Mouse (Mus musculus): ENCODE results near the gene Gata1. TPM values are rescaled to one million over a fixed set of nuclear protein-coding genes. Genes with fewer than 3 reads are reported as not detected.
"Not testable (repeated sequence)": the region's sequence is repeated elsewhere in the genome, so short reads cannot be mapped to it uniquely, and the experiment has no call there.

Gene Gata1
- polyA plus RNA-seq (2015; fragmentation: Nextera tagmentation; extraction: Ambion mirVana), result 4.2 and 9.7 TPM in 2 replicates

DNA sequence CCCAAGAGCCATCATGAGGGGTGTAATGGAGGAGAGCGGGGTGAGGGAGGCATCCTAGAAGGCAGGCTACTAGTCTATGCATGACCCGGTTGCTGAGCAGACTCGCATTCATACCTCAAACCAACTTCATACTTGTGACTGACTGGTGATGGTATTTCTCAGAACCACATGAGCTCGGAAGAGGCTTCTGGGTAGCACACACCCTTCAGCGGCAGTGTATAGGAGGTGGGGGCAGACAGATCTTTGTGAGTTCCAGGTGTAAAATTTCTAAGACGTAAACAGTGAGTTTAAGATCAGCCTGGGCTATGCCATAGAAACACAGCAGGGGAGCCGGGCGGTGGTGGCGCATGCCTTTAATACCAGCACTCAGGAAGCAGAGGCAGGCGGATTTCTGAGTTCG is at the start of gene Gata1:
Gata1 (minus strand) TSS at position 180 of the 400 bp plus-strand sequence.
- no peak for ATAC-seq (ENCODE audit: insufficient read depth, low FRiP score, low read depth)
- Histone ChIP-seq H3K27me3 (replicated peaks) (no peaks in the 10 kb centered on the region), H3K4me3 (replicated peaks) (no peak within 1 kb of the TSS), H3K4me2 (no peak within 1 kb of the TSS), H3K27ac (no peak within 1 kb of the TSS), H3K9ac (no peak within 1 kb of the TSS), H3K4me1 (no peaks in the 10 kb centered on the region), H3K36me3 (no peaks in the 10 kb centered on the region), H3K9me3 (no peaks in the 10 kb centered on the region)
- whole genome bisulfite sequencing, result 84% methylated on average over 11 of the region's 11 CpGs

DNA sequence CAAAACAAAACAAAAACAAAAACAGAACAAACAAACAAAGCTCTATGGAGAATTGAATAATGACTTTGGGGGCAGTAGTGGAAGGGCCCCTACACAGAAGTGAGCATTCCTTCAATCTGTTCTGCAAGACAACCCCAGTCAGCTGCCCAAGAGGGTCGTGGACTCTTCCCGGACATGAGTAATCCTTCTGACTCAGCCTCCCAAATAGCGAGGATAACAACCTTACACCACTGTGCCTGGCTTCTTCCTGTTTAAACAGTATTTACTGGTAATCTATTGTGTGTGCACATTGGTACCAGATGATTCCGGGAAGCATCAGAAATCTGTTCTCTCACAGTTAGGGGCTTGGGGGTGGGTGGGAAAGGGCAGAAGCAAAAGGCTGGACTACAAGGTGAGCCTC is 48.9 kb upstream of the Gata1 start:
- Histone ChIP-seq H3K27me3 (replicated peaks) (no peaks in the 10 kb centered on the region), H3K27ac (no peak overlapping the region), H3K4me3 (replicated peaks) (no peak overlapping the region), H3K4me2 (no peak overlapping the region), H3K4me1 (no peaks in the 10 kb centered on the region), H3K9me3 (no peaks in the 10 kb centered on the region), H3K36me3 (no peaks in the 10 kb centered on the region), H3K9ac (no peak overlapping the region)
- WGBS, result 64% methylated on average over 4 of the region's 4 CpGs
- ATAC-seq (ENCODE audit: insufficient read depth, low FRiP score, low read depth), result no peak

DNA sequence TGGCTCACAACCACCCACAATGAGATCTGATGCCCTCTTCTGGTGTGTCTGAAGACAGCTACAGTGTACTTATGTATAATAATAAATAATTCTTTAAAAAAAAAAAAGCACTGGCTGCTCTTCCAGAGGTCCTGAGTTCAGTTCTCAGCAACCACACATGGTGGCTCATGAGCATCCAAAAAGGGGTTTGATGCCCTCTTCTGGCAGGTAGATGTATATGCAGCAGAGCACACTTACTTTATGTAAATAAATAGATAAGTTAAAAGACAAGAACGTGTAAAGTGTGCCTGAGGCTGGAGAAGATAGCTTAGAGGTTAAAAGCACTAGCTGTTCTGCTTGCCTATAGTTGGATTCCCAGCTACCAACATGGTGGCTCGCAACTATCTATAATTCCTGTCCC is 46.9 kb upstream of the Gata1 start:
- Histone ChIP-seq H3K4me1 (no peaks in the 10 kb centered on the region), H3K27ac (no peak overlapping the region)

DNA sequence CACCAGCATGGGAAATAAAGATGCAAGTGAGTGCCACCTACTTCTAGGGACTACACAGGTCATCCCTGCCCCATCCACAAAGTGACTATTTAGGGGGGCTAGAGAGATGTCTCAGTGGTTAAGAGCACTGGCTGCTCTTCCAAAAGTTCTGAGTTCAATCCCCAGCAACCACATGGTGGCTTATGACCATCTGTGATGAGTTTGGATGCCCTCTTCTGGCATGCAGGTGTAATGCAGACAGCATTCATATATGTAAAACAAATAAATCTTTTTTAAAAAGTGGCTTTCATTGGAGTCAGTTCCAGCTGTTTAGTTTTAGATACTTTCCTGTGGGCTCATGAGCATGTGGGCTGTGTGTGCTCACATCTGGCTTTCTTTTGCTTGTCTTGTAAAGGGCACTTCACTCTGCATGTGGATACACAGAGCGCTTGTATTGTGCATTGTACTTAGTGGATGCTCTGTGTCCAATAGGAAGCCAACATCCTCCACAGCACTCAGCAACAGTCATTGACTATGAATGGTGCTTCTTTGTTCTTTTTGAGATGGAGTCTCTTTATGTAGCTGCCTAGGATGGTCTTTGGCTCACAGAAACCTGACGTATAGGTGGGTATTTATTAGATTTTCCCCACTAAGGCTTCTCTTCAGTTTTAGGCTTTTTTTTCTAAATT is 42.4 kb upstream of the Gata1 start:
- H3K9ac ChIP-seq, result no peak overlapping the region
- H3K27ac ChIP-seq, result no peak overlapping the region
- no peak for ATAC-seq (ENCODE audit: insufficient read depth, low FRiP score, low read depth)
- H3K4me2 ChIP-seq, result no peak overlapping the region
- no peaks in the 10 kb centered on the region for H3K27me3 ChIP-seq (replicated peaks)
- no peaks in the 10 kb centered on the region for H3K36me3 ChIP-seq
- no peak overlapping the region for H3K4me3 ChIP-seq (replicated peaks)
- H3K4me1 ChIP-seq, result no peaks in the 10 kb centered on the region
- no peaks in the 10 kb centered on the region for H3K9me3 ChIP-seq
- WGBS, result 83% methylated on average over 2 of the region's 2 CpGs

More for the DNA sequence above, 46.9 kb upstream of the Gata1 start:
- H3K4me2 ChIP-seq, result no peak overlapping the region
- no peak overlapping the region for H3K9ac ChIP-seq
- no peak for ATAC-seq (ENCODE audit: insufficient read depth, low FRiP score, low read depth)
- 73% methylated on average over 2 of the region's 2 CpGs for WGBS
- H3K36me3 ChIP-seq, result no peaks in the 10 kb centered on the region
- no peak overlapping the region for H3K4me3 ChIP-seq (replicated peaks)
- H3K27me3 ChIP-seq (replicated peaks), result no peaks in the 10 kb centered on the region
- no peaks in the 10 kb centered on the region for H3K9me3 ChIP-seq

DNA sequence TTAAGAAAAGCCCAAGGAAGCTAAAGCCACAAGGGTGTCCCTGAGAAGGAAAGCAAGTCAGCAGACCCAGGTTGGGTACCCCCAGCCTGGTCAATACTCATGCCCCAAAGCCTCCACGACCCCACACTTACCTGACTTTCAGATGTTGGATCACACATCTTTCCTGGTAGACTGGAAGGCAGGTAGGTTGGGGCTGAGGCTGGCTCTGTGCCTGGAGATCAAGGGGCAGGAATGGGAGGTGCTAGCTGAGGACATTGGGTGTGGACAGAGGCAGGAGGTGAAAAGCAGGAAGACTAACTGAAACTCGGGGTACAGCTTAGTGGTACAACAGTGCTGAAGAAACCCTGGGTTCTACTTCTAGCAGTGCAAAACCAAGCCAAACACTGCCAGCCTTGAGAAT is 40.4 kb upstream of the Gata1 start, which contains the start of gene Glod5:
Glod5 (minus strand) TSS at position 207 of the 400 bp plus-strand sequence.
- no peaks in the 10 kb centered on the region for H3K36me3 ChIP-seq
- H3K4me2 ChIP-seq, result no peak within 1 kb of the TSS
- ATAC-seq (ENCODE audit: insufficient read depth, low FRiP score, low read depth), result no peak
- H3K9me3 ChIP-seq, result no peaks in the 10 kb centered on the region
- H3K9ac ChIP-seq, result no peak within 1 kb of the TSS
- no peaks in the 10 kb centered on the region for H3K4me1 ChIP-seq
- 67% methylated on average over 2 of the region's 2 CpGs for WGBS
- no peaks in the 10 kb centered on the region for H3K27me3 ChIP-seq (replicated peaks)
- H3K27ac ChIP-seq, result no peak within 1 kb of the TSS
- H3K4me3 ChIP-seq (replicated peaks), result no peak within 1 kb of the TSS

DNA sequence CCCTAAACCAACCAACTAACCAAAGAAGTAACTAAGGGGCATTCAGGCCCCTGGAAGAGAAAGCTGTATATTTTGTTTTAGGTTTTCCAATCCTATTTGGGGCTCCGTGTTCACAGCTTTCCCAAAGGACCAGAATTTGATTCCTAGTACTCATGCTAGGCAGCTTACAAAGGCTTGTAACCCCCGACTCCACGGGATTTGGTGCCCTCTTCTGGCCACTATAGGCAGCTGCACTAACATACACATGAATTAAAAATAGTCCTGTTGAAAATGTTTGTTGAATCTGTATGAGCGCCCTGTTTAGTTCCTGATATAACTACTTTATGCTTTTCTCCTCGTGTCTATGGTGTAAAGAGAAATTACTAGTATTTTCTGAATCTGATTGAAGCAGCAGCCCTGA is 39.3 kb upstream of the Gata1 start:
- Histone ChIP-seq H3K27ac (no peak overlapping the region), H3K27me3 (replicated peaks) (no peaks in the 10 kb centered on the region), H3K9me3 (no peaks in the 10 kb centered on the region), H3K4me1 (no peaks in the 10 kb centered on the region), H3K4me2 (no peak overlapping the region), H3K4me3 (replicated peaks) (no peak overlapping the region), H3K36me3 (no peaks in the 10 kb centered on the region), H3K9ac (no peak overlapping the region)
- no peak for ATAC-seq (ENCODE audit: insufficient read depth, low FRiP score, low read depth)
- WGBS, result 7% methylated on average over 5 of the region's 5 CpGs

DNA sequence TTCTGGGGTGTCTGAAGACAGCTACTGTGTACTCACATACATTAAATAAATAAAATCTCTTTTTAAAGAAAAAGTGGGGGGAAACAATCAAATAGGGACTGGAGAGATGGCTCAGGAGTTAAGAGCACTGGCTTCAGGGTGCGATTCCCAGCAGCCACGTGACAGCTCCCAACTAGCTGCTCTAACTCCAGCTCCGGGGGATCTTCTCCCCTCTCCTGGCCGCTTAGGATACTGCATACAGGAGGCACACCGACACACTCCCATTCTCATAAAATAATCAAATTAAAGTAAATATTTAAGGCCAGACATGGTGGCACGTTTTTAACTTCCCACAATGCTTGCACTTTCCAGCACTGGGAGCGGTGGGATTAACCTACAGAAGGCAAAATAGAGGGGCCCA is 37.8 kb upstream of the Gata1 start:
- ATAC-seq (ENCODE audit: insufficient read depth, low FRiP score, low read depth); H3K4me3 ChIP-seq (replicated peaks): not testable (repeated sequence)
- 18% methylated on average over 7 of the region's 7 CpGs for WGBS

DNA sequence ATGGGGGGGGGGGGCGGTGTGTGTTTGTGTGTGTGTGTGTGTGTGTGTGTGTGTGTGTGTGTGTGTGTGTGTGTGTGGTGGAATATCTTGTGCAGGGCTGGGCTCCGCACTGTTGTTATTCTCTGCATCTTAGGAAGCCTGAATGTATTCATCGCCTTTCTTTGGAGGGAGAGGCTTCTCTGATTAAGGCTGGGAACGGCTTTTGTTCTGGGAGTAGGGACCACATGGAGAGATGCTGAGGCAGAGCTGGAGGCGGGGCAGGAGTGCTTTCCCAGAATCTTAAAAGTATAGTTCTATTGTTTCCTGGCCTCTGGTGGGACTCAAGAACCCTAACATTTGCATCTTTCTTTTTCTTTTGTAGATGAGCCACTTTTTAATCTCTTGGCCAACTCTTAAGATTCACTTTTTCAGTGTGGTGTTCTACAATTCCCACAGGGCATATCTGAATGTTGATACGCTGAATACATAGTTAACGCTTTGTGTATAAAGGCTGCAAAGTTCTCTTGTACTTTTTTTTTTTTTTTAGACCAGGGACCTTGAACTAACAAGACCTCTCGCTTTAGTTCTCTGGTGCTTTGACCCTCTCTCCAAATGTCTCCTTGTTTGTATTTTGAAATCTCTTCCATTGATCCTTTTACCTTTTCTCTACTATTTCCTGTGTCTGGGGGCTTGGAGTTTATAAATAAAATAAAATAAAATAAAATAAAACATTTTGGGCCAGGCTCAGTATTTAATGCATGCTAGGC is 35.9 kb upstream of the Gata1 start:
- 42% methylated on average over 8 of the region's 8 CpGs for WGBS
- no peak overlapping the region for H3K4me2 ChIP-seq
- no peak for ATAC-seq (ENCODE audit: insufficient read depth, low FRiP score, low read depth)
- H3K36me3 ChIP-seq, result no peaks in the 10 kb centered on the region
- H3K27me3 ChIP-seq (replicated peaks), result no peaks in the 10 kb centered on the region
- H3K4me3 ChIP-seq (replicated peaks), result no peak overlapping the region
- H3K4me1 ChIP-seq, result no peaks in the 10 kb centered on the region
- H3K9ac ChIP-seq, result no peak overlapping the region
- H3K9me3 ChIP-seq, result no peaks in the 10 kb centered on the region
- no peak overlapping the region for H3K27ac ChIP-seq

More for the DNA sequence above, 37.8 kb upstream of the Gata1 start:
- H3K27ac ChIP-seq; H3K4me2 ChIP-seq; H3K9me3 ChIP-seq; H3K36me3 ChIP-seq; H3K4me1 ChIP-seq; H3K27me3 ChIP-seq (replicated peaks); H3K9ac ChIP-seq: not testable (repeated sequence)

DNA sequence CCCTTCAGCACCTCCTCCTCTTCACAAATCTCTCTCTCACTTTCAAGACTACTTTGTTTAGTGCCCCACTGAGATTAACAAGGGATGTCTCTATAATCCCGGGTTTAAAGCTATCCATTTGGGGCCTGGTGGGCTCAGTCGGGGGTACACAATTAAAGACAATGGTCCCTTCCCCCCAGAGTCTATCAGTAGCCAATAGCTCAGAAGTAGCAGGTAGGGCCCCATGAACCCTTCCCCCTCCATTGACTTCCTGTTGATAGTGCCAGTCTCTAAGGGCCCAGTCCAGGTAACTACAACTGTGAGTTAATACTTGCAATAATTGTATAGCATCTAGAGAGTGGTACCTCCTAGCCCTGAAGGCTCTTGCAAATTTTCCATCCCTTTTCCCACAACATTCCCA is 35.3 kb upstream of the Gata1 start:
- no peak for ATAC-seq (ENCODE audit: insufficient read depth, low FRiP score, low read depth)
- Histone ChIP-seq H3K36me3 (no peaks in the 10 kb centered on the region), H3K4me3 (replicated peaks) (no peak overlapping the region), H3K27ac (no peak overlapping the region), H3K27me3 (replicated peaks) (no peaks in the 10 kb centered on the region), H3K4me2 (no peak overlapping the region), H3K9me3 (no peaks in the 10 kb centered on the region), H3K4me1 (no peaks in the 10 kb centered on the region), H3K9ac (no peak overlapping the region)
- WGBS, result 17% methylated on average over 2 of the region's 2 CpGs

DNA sequence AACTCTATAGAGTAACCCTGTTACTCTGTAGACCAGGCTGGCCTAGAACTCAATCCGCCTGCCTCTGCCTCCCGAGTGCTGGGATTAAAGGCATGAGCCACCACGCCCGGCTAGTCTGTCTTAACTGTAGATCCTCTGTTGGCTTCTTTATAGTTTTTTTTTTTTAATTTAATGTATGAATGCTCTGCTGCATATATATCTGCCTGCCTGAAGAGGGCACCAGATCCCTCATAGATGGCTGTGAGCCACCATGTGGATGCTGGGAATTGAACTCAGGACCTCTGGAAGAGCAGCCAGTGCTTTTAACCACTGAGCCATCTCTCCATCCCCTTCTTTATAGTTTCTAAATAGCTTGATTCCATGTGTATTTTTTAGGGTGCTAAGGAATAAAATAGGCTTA is 31.5 kb upstream of the Gata1 start:
- not testable (repeated sequence) for H3K9me3 ChIP-seq; H3K4me1 ChIP-seq; H3K27ac ChIP-seq; H3K4me2 ChIP-seq; H3K36me3 ChIP-seq; H3K27me3 ChIP-seq (replicated peaks); H3K9ac ChIP-seq; H3K4me3 ChIP-seq (replicated peaks); ATAC-seq (ENCODE audit: insufficient read depth, low FRiP score, low read depth)
- WGBS, result 85% methylated on average over 4 of the region's 4 CpGs

DNA sequence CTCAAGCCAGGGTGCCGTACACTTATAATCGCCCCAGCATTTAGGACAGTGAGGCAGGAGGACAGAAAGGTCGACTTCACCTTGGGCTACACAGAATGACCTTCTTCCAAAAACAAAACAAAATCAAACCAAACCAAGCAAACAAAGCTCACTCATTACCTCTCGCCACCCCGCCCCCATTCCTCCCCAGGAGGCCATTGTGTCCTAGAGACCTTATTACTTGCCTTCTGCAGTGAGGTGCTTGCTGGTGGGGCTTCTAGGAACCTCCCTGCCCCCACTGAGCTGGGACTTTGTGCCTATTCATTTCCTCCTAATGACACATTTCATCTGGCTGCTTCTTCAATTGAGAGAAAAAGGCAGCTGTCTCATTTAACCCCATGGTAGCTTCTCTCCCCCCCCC is 30.7 kb upstream of the Gata1 start:
- 44% methylated on average over 5 of the region's 5 CpGs for WGBS

DNA sequence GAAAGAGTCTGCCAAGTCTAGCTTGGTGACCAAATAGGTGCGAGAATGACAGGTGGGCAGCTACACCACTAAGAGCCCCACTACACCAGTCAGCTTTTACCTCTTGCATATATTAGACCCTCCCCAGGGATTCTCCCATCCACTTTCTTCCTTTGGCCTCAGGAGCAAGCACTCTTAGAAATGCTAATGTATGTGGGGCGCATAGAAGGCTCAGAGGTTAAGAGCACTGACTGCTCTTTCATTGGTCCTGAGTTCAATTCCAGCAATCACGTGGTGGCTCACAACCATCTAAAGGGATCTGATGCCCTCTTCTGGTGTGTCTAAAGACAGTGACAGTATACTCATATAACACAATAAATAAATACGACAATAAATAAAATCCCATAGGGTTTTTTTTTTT is 25.1 kb upstream of the Gata1 start:
- Histone ChIP-seq H3K36me3 (no peaks in the 10 kb centered on the region), H3K27ac (no peak overlapping the region), H3K9ac (no peak overlapping the region), H3K4me2 (no peak overlapping the region), H3K27me3 (replicated peaks) (no peaks in the 10 kb centered on the region), H3K4me3 (replicated peaks) (no peak overlapping the region), H3K9me3 (no peaks in the 10 kb centered on the region), H3K4me1 (no peaks in the 10 kb centered on the region)
- 60% methylated on average over 4 of the region's 4 CpGs for WGBS
- ATAC-seq (ENCODE audit: insufficient read depth, low FRiP score, low read depth), result no peak

More for the DNA sequence above, 30.7 kb upstream of the Gata1 start:
- H3K4me3 ChIP-seq (replicated peaks), result no peak overlapping the region
- no peak overlapping the region for H3K4me2 ChIP-seq
- no peak overlapping the region for H3K9ac ChIP-seq
- H3K9me3 ChIP-seq, result no peaks in the 10 kb centered on the region
- H3K27ac ChIP-seq, result no peak overlapping the region
- no peaks in the 10 kb centered on the region for H3K4me1 ChIP-seq
- no peaks in the 10 kb centered on the region for H3K36me3 ChIP-seq
- no peaks in the 10 kb centered on the region for H3K27me3 ChIP-seq (replicated peaks)
- no peak for ATAC-seq (ENCODE audit: insufficient read depth, low FRiP score, low read depth)
